Comparison of ENCODE assay signal across 9 mouse cellular contexts in the genomic region with DNA sequence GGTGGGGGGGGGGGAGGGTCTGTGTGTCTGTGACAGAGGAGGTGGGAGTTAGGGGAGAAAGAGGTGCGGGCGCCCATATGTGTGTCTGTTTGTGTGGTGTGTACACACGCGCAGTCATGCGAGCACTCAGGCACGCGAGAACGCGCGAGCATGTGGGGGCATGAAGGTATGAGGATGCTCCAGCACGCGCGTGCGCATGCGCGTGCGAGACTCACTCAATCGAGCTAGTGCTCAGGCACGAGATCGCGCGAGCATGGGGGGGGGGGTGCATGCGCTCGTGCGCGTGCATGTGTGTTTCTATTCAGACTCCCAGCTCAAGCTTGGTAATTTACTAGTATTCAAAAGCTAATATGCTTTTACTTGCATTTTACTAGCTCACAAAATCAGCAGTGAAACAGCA. TPM values are rescaled to one million over a fixed set of nuclear protein-coding genes. Genes with fewer than 3 reads are reported as not detected.
A peak's percentile ranks its signal among the peaks of the same experiment; 100 is the strongest.
DNase-seq lines count a peak whose midpoint lies in the region; ATAC-seq and TF ChIP-seq lines count a peak whose summit lies in the region.
"Had no signal": no experiment of that assay in that cellular context is flagged by ENCODE, and none has a peak within 500 bp of the region (broad histone marks: within the 10 kb centered on the region; RNA-seq: fewer than 3 reads in every experiment).

No protein-coding gene starts in this region.

- peak; percentile 26 to 52 for DNase-seq in CD8-positive naive resting alpha-beta T cell, adult 2 months (ENCODE audit: low read depth in 2 of 2, low spot score in 2 of 2)
- DNase-seq in adrenal gland, postnatal 25 days = peak; percentile 55
- DNase-seq in heart, postnatal 14 days = peak; percentile 41 to 46
- peak; percentile 72 to 85 for DNase-seq in layer of hippocampus, adult 18-20 months (ENCODE audit: low spot score in 2 of 2)
- DNase-seq in lung, embryonic 14.5 days = peak; percentile 77
- DNase-seq in retina, embryonic 14.5 days (ENCODE audit: low spot score) = peak; percentile 86
- DNase-seq in thymus, postnatal 25 days = peak; percentile 57

- H3K9me3 ChIP-seq in embryonic facial prominence, embryonic 13.5 days = no peaks in the 10 kb centered on the region
- no peaks in the 10 kb centered on the region for H3K9me3 ChIP-seq in lung, embryonic 14.5 days (ENCODE audit: low read depth, low read length)

- H3K27ac ChIP-seq in embryonic facial prominence, embryonic 13.5 days = no peak overlapping the region
- no peak overlapping the region for H3K27ac ChIP-seq in lung, embryonic 14.5 days (ENCODE audit: low read depth)
- H3K27ac ChIP-seq: macrophage had no signal

- ATAC-seq in embryonic facial prominence, embryonic 13.5 days (ENCODE audit: insufficient number of reproducible peaks, insufficient read depth, low FRiP score, low TSS enrichment, low read depth) = no peak
- no peak for ATAC-seq in lung, embryonic 14.5 days (ENCODE audit: insufficient read depth)

- H3K36me3 ChIP-seq in embryonic facial prominence, embryonic 13.5 days = no peaks in the 10 kb centered on the region
- H3K36me3 ChIP-seq in lung, embryonic 14.5 days (ENCODE audit: insufficient read depth) = no peaks in the 10 kb centered on the region

- whole genome bisulfite sequencing in embryonic facial prominence, embryonic 13.5 days = 51% methylated on average over 26 of the region's 26 CpGs
- whole genome bisulfite sequencing in lung, embryonic 14.5 days = 38% methylated on average over 26 of the region's 26 CpGs

- no peak for TF ChIP-seq CTCF in lung, embryonic 14.5 days (IDR thresholded peaks at IDR 0.05; ENCODE audit: low read depth)

- 0 out of 2 replicates have a peak, but pooled peaks cover 4% of the 10 kb centered on the region for H3K4me1 ChIP-seq in embryonic facial prominence, embryonic 13.5 days
- H3K4me1 ChIP-seq in lung, embryonic 14.5 days (ENCODE audit: insufficient read depth) = no peaks in the 10 kb centered on the region

- peak overlapping the region; percentile 63 for H3K4me2 ChIP-seq in embryonic facial prominence, embryonic 13.5 days
- H3K4me2 ChIP-seq in lung, embryonic 14.5 days = peak overlapping the region; percentile 61

- H3K4me3 ChIP-seq in embryonic facial prominence, embryonic 13.5 days = peak overlapping the region; percentile 36
- H3K4me3 ChIP-seq in lung, embryonic 14.5 days (ENCODE audit: low read depth, low read length) = peak overlapping the region; percentile 27

- H3K27me3 ChIP-seq in embryonic facial prominence, embryonic 13.5 days = no peaks in the 10 kb centered on the region
- no peaks in the 10 kb centered on the region for H3K27me3 ChIP-seq in lung, embryonic 14.5 days (ENCODE audit: insufficient read depth, low read length)

- H3K9ac ChIP-seq in embryonic facial prominence, embryonic 13.5 days = no peak overlapping the region
- H3K9ac ChIP-seq in lung, embryonic 14.5 days = no peak overlapping the region

- intact Hi-C loops in heart, postnatal 14 days (cut with DNase I) = no loop called here

RNA-seq across cellular contexts. Expression of gene Ahi1, which starts 1.9 kb away (rescaled TPM):
- total RNA-seq in adrenal gland, postnatal 25 days (2021) = 31.9 and 33.1 TPM in 2 replicates
- 11.7 and 11.8 TPM in 2 replicates for polyA plus RNA-seq in embryonic facial prominence, embryonic 13.5 days (2015; fragmentation: Nextera tagmentation; extraction: Ambion mirVana)
- 1 to 10 TPM; 1.7 to 2.1 TPM for total RNA-seq in heart, postnatal 14 days (2021)
- total RNA-seq in layer of hippocampus, adult 18-20 months (2021) = 100 to 1,000 TPM; 236 to 240 TPM
- polyA plus RNA-seq in lung, embryonic 14.5 days (2014; fragmentation: Nextera tagmentation; extraction: Ambion mirVana) = 7.9 and 8.1 TPM in 2 replicates

Comparison
In these comparisons a context has a peak if more than half of its experiments do, and no peak if none do; other contexts are left out.
1. RNA of gene Ahi1, which starts 1.9 kb away (total RNA-seq): 236 to 240 TPM in layer of hippocampus, adult 18-20 months and 31.9 to 33.1 TPM in adrenal gland, postnatal 25 days; 1.7 to 2.1 TPM in heart, postnatal 14 days; every median in the first group is over 10 times any median in the second.
2. Peak in every context shown above with its lines, with median percentiles within 50 percentile points of each other: DNase-seq.